Comparison of ENCODE assay signal across 24 mouse cellular contexts in genomic region chr13:113632506-113632905, GRCm38 (mm10). TPM values are rescaled to one million over a fixed set of nuclear protein-coding genes. Genes with fewer than 3 reads are reported as not detected.
"Had no signal": no experiment of that assay in that cellular context is flagged by ENCODE, and none has a peak within 500 bp of the region (broad histone marks: within the 10 kb centered on the region; RNA-seq: fewer than 3 reads in every experiment).

No protein-coding gene starts in this region.

- H3K4me1 ChIP-seq: midbrain, embryonic 12.5 days; neural tube, embryonic 13.5 days; neural tube, embryonic 15.5 days had no signal

- H3K4me3 ChIP-seq: lung, embryonic 15.5 days; megakaryocyte, embryonic 14.5 days; midbrain, embryonic 10.5 days; midbrain, embryonic 12.5 days; myocyte; neural tube, embryonic 13.5 days; neural tube, embryonic 15.5 days had no signal

- H3K27me3 ChIP-seq: lung, embryonic 15.5 days; megakaryocyte, embryonic 14.5 days; midbrain, embryonic 12.5 days had no signal

- H3K9ac ChIP-seq: liver, embryonic 14.5 days; lung, embryonic 15.5 days; midbrain, embryonic 12.5 days; neural tube, embryonic 13.5 days; neural tube, embryonic 15.5 days had no signal

- H3K27ac ChIP-seq: liver, embryonic 14.5 days; lung, embryonic 15.5 days; midbrain, embryonic 10.5 days; midbrain, embryonic 12.5 days; neural tube, embryonic 13.5 days; neural tube, embryonic 15.5 days had no signal

- DNase-seq: lung, adult 2 months; lung, postnatal 14 days; lung, postnatal 36 days; midbrain, embryonic 14.5 days; retina, postnatal 1 day; right cerebral cortex, adult 18-20 months; right cerebral cortex, postnatal 25 days; right cerebral cortex, postnatal 4 days; thymus, adult 18-20 months; thymus, postnatal 36 days had no signal

- ATAC-seq: lung, postnatal 0 days; midbrain, embryonic 16.5 days had no signal

- H3K36me3 ChIP-seq: lung, embryonic 15.5 days; midbrain, embryonic 10.5 days; midbrain, embryonic 12.5 days; neural tube, embryonic 13.5 days; neural tube, embryonic 15.5 days had no signal

- H3K9me3 ChIP-seq: lung, embryonic 15.5 days; megakaryocyte, embryonic 14.5 days; midbrain, embryonic 10.5 days; midbrain, embryonic 12.5 days; neural tube, embryonic 13.5 days; neural tube, embryonic 15.5 days had no signal

- H3K4me2 ChIP-seq: lung, embryonic 15.5 days; midbrain, embryonic 12.5 days; neural tube, embryonic 13.5 days; neural tube, embryonic 15.5 days had no signal

RNA-seq across cellular contexts. Expression of gene Hspb3, which starts 31.0 kb away (rescaled TPM):
- total RNA-seq: liver, adult 2 months had no signal
- polyA plus RNA-seq: liver, adult 2 months; liver, embryonic 14.5 days; midbrain, embryonic 10.5 days; midbrain, embryonic 12.5 days; midbrain, embryonic 16.5 days; small intestine, adult 2 months; spleen, adult 2 months; stomach, embryonic 14.5 days had no signal
